Mouse (Mus musculus): ENCODE measurements around the gene Map2. TPM values are rescaled to one million over a fixed set of nuclear protein-coding genes. Genes with fewer than 3 reads are reported as not detected.

The Map2 gene
- polyA plus RNA-seq, 1 experiment from 2014 or later, result 339 TPM

DNA sequence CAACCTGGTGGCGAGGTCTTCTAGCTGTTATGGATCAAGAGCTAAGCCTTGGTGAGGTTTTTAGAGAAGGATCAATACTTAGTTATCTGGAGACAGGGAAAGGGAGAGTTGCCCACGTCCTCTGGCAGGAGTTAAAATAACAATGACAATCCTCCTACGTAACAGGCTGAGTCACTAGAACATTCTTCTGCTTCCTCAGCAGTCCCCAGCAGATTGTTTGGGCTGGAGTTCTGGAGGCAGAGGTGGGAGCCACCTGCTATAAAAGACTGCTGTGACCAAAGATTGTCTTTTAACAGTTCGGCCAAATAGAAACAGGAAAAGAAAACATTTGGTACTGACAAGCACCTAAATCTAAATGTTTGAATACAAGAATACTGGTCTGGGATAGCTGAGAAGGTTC lies 190.5 kb downstream of the Map2 start:
- peaks cover 19% of the 10 kb centered on the region for H3K36me3 ChIP-seq (replicated peaks)
- H3K4me1 ChIP-seq, result peaks cover 5% of the 10 kb centered on the region
- H3K9ac ChIP-seq, result no peak overlapping the region
- H3K4me3 ChIP-seq (replicated peaks), result no peak overlapping the region
- no peak for ATAC-seq (ENCODE audit: low FRiP score)
- no peaks in the 10 kb centered on the region for H3K9me3 ChIP-seq
- 81% methylated on average over 4 of the region's 4 CpGs for WGBS
- no peak overlapping the region for H3K4me2 ChIP-seq
- H3K27me3 ChIP-seq, result no peaks in the 10 kb centered on the region
- no peak overlapping the region for H3K27ac ChIP-seq

DNA sequence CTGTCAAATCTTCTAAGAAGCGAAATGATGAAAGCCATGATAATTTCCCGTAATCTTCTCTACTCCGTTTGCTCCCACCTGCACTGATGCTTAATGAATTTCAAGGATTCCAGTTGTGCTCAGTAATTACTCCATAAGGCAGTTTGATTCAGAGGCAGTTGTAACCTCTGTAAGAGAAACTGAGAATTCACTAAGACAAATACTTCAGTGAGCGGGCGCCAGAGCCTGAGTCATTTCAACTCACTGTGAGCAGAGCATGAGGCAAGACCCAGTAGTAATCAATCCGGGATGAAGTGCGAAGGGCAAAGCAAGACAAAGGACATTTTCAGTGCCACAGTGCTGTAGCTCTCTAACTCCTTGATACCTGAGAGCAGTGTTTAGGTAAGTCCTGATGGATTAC lies 194.4 kb downstream of the Map2 start:
- 79% methylated on average over 7 of the region's 7 CpGs for WGBS
- H3K9ac ChIP-seq, result no peak overlapping the region
- no peak for ATAC-seq (ENCODE audit: low FRiP score)
- H3K36me3 ChIP-seq (replicated peaks), result peaks cover 20% of the 10 kb centered on the region
- no peaks in the 10 kb centered on the region for H3K27me3 ChIP-seq
- H3K4me3 ChIP-seq (replicated peaks), result no peak overlapping the region
- H3K4me1 ChIP-seq, result no peaks in the 10 kb centered on the region; the same call in 1 of the 2 replicates
- H3K4me2 ChIP-seq, result no peak overlapping the region
- H3K9me3 ChIP-seq, result no peaks in the 10 kb centered on the region
- H3K27ac ChIP-seq, result no peak overlapping the region

DNA sequence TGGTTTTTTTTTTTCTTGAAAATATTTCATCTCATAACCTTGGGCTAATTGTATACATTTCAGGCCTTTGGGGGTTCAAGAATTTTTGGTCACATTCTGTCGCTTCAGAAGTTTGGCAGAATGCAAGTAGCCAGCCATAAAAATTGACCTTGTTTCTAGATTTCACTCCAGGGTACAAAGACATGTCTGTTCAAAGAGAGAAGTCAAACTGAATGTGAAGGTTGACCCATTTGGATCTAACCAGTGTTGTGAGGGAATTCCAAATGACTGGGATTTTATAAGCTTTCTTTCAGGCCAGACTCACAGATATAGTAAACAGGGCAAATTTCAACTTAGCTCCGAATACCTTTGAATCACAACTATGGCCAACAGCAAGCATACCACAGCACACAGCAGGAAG lies 196.3 kb downstream of the Map2 start:
- no peak overlapping the region for H3K27ac ChIP-seq
- H3K4me1 ChIP-seq, result no peaks in the 10 kb centered on the region; the same call in 1 of the 2 replicates
- H3K4me2 ChIP-seq, result no peak overlapping the region
- ATAC-seq (ENCODE audit: low FRiP score), result no peak
- 83% methylated on average over 2 of the region's 2 CpGs for WGBS
- no peaks in the 10 kb centered on the region for H3K27me3 ChIP-seq
- no peaks in the 10 kb centered on the region for H3K9me3 ChIP-seq
- no peak overlapping the region for H3K4me3 ChIP-seq (replicated peaks)
- H3K9ac ChIP-seq, result no peak overlapping the region
- H3K36me3 ChIP-seq (replicated peaks), result peaks cover 17% of the 10 kb centered on the region

DNA sequence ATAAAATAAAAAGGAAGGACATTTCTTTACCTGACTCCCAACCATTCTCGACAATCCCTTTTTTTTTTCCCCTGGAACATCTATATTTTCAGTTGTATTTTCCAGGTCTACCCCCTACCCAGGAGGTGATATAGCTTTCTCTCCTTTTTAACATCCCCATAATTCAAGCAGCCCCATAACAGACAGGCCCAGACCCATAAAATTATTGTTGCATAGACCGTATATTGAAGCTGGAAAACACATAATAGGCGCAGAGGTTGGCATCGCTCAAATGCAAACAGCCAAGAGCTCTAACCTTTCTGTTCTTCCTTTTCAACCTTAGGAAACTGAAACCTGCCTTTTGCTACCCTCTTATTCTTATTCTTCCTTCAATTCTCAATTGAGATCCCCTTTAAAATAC lies 211.2 kb downstream of the Map2 start:
- H3K36me3 ChIP-seq (replicated peaks), result peaks cover under 1% of the 10 kb centered on the region; the same call in 1 of the 2 replicates
- WGBS, result 59% methylated on average over 4 of the region's 4 CpGs
- H3K27me3 ChIP-seq, result no peaks in the 10 kb centered on the region
- no peak overlapping the region for H3K9ac ChIP-seq
- ATAC-seq (ENCODE audit: low FRiP score), result peak; percentile 2
- H3K4me3 ChIP-seq (replicated peaks), result no peak overlapping the region; the same call in 1 of the 2 replicates
- peak overlapping the region; percentile 93 for H3K27ac ChIP-seq
- peak overlapping the region; percentile 59 for H3K4me2 ChIP-seq
- peaks cover 31% of the 10 kb centered on the region for H3K4me1 ChIP-seq
- H3K9me3 ChIP-seq, result no peaks in the 10 kb centered on the region

DNA sequence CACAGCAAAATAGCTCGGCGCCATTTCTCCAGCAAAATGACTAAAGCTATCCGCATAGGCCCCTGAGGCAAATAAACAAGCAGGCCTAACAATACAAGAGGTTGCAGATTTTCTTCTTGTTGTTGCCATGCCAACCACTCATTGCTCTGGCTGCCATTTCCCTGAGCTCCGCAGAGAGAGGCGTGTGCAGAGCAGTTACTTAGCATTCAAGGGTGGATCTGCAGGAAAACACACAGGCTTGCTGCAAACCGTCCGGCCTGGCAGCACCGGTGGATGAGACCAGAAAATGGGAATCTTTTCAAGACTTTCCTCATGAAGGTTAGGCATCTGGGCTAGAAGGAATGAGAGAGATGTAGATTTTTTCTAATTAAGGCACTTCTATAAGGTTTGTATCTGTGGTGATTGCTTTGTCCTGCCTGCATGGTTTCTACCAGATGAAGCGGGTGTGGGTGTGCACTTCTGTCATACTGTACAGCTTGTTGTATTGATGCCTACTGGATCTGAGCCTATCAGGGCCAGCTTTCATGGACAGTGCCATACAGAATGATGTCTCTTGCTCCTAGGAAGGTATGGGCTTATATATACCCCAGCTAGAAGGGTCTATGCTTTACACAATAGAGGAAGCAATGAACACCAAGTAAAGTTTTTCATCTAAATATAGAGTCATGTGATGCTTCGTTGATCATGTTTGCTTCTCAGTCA lies 211.8 kb downstream of the Map2 start:
- Histone ChIP-seq H3K9ac (peak overlapping the region; percentile 50), H3K36me3 (replicated peaks) (no peaks in the 10 kb centered on the region), H3K9me3 (no peaks in the 10 kb centered on the region), H3K4me1 (peaks cover 31% of the 10 kb centered on the region), H3K27ac (peak overlapping the region; percentile 93), H3K4me3 (replicated peaks) (peak overlapping the region; percentile 37), H3K27me3 (no peaks in the 10 kb centered on the region), H3K4me2 (peak overlapping the region; percentile 59)
- 13% methylated on average over 10 of the region's 10 CpGs for WGBS
- peak; percentile 95 for ATAC-seq (ENCODE audit: low FRiP score)

DNA sequence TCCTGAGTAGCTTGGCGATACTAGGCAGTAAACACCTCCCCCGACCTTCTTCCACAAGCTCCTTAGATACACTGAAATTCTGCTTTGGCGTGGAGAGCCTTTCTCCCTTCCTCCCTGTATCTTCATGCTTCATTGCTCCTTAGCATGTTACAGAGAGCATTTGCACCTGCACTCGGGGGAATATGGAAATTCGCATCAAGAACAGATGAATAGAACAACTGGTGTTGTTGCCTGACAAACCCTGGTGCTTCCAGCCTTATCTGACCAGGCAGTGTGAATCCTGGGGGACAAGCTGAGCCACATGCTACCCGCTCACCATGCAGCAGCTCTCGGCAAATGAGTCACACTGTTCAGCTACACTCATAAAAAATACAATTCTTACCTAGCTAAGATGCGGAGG lies 213.5 kb downstream of the Map2 start:
- Histone ChIP-seq H3K9ac (peak overlapping the region; percentile 21; the same call in 1 of the 2 replicates), H3K27me3 (no peaks in the 10 kb centered on the region), H3K4me2 (peak overlapping the region; percentile 43), H3K36me3 (replicated peaks) (no peaks in the 10 kb centered on the region), H3K4me3 (replicated peaks) (peak overlapping the region; percentile 18), H3K9me3 (no peaks in the 10 kb centered on the region), H3K27ac (peak overlapping the region; percentile 79), H3K4me1 (peaks cover 31% of the 10 kb centered on the region)
- 34% methylated on average over 8 of the region's 8 CpGs for WGBS
- ATAC-seq (ENCODE audit: low FRiP score), result peak; percentile 34; the same call in 1 of the 2 replicates

DNA sequence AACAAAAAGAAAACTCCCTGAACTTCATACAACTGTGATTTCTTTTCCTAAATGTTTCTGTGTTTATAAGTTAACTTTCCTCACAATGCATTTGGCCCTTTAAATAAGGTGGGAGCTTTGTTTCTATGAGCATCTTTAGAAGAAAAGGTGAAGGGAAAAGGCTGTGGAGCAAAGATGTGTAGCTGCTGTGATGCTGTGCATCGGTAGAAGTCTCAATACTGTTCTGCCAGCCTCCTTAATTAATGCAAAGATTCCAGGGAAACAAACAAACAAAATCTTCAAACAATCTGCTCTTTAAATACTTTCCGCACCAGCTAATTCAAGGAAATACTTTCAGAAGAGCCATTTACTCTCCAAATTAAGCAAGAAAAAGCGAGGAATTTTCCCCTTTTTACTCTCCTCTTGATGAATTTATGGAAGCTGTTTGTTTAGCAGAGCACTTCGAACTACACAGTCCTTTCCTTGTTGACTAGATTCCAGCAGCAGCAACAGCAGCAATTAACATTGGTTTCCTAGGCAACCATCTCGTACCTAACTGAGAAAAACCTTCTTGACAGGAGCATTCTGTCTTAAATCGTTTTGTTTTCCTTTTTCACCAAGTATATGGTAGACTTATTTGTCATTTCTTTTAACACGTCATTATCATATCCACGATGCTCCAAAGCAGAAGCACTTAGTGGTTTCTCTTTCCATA lies 220.0 kb downstream of the Map2 start:
- Histone ChIP-seq H3K4me2 (0 out of 2 replicates have a peak overlapping the region, but pooled peaks have one; percentile 1), H3K4me3 (replicated peaks) (no peak overlapping the region), H3K27me3 (no peaks in the 10 kb centered on the region), H3K9ac (no peak overlapping the region), H3K9me3 (no peaks in the 10 kb centered on the region), H3K4me1 (peaks cover 19% of the 10 kb centered on the region), H3K36me3 (replicated peaks) (0 out of 2 replicates have a peak, but pooled peaks cover 7% of the 10 kb centered on the region), H3K27ac (peak overlapping the region; percentile 27)
- WGBS, result 23% methylated on average over 8 of the region's 8 CpGs
- ATAC-seq (ENCODE audit: low FRiP score), result peak; percentile 59; the same call in 1 of the 2 replicates

DNA sequence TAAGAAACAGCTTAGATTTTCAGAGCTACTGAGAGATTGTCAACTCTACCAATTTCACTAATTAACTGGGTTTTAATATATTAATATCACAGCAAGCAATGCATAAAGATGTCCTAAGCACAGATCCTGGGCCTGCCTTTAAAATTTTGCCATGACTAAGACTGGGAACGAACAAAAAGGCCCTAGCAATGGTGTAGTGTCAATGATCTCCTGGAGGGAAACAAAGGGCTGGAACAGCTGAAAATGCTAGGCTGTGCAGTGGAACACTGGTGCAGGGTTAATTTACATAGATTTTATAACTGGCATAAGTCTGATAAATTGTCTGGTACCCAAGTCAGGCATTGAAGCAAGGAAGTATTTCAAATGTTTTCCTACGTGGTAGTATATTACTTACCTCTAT lies 220.8 kb downstream of the Map2 start:
- H3K27ac ChIP-seq, result peak overlapping the region; percentile 27
- peak; percentile 51; the same call in 1 of the 2 replicates for ATAC-seq (ENCODE audit: low FRiP score)
- H3K9me3 ChIP-seq, result no peaks in the 10 kb centered on the region
- H3K36me3 ChIP-seq (replicated peaks), result peaks cover 7% of the 10 kb centered on the region; the same call in 1 of the 2 replicates
- H3K4me1 ChIP-seq, result peaks cover 19% of the 10 kb centered on the region
- no peak overlapping the region for H3K9ac ChIP-seq
- H3K4me2 ChIP-seq, result no peak overlapping the region
- H3K4me3 ChIP-seq (replicated peaks), result no peak overlapping the region
- H3K27me3 ChIP-seq, result no peaks in the 10 kb centered on the region
- WGBS, result 54% methylated on average over 2 of the region's 2 CpGs

DNA sequence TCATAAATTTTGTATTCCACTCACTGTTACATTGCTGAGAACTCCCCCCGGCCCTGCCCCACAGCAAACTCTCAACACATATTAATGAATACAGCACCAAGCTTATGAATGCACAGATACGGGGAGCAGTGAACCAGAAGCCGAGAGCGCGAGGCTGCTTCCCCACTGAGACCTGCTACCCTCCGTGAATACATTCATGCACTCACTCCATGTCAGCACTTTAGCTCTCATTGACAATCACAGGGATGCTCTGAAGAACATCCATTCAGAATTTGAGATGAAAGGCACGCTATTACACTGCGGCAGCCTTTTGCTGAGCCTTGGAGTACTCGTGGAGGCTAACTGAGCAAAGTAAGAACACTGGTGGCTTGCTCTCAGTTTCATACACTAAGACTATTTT lies 226.8 kb downstream of the Map2 start:
- Histone ChIP-seq H3K27ac (no peak overlapping the region), H3K9ac (no peak overlapping the region), H3K27me3 (no peaks in the 10 kb centered on the region), H3K4me1 (peaks cover 14% of the 10 kb centered on the region), H3K9me3 (no peaks in the 10 kb centered on the region), H3K4me2 (no peak overlapping the region), H3K36me3 (replicated peaks) (peaks cover 36% of the 10 kb centered on the region), H3K4me3 (replicated peaks) (no peak overlapping the region)
- WGBS, result 19% methylated on average over 9 of the region's 9 CpGs
- peak; percentile 77 for ATAC-seq (ENCODE audit: low FRiP score)

DNA sequence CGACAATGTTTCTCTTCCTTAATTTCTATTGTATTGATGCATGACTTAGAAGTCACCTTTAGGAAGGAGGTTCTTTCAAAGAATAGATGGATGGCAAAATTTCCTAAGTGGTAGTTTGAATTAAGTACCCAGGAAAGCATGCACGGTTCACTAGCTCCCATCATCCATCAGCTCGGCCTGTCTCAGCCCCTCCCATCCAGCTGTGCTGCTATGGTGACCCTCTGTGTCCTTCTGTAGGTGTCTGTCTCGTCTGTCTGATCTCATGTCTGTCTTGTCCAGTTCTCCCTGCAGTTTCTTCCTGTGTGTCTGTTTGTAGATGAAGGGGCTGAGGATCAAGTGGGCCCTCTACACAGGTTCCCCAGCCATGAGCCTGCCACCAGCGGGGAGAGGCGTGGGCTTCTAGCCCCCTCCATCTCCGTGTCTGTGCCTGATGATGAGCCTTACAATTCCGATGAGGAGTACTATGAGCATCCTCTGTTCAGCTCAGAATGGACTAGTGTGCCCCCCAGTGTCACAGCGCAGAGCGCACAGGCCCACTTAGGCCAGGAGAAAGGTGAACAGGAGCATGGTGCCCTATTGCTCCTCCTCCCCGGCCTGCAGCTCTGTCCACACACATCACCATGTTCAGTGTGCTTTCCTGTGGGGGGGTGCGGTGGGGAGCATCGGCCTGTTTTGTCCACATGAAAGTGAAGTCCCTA lies 232.3 kb downstream of the Map2 start:
- Histone ChIP-seq H3K27ac (peak overlapping the region; percentile 31; the same call in 1 of the 2 replicates), H3K27me3 (no peaks in the 10 kb centered on the region), H3K36me3 (replicated peaks) (peaks cover 54% of the 10 kb centered on the region), H3K4me1 (0 out of 2 replicates have a peak, but pooled peaks cover 6% of the 10 kb centered on the region), H3K4me2 (no peak overlapping the region), H3K9me3 (no peaks in the 10 kb centered on the region), H3K4me3 (replicated peaks) (no peak overlapping the region), H3K9ac (no peak overlapping the region)
- peak; percentile 49; the same call in 1 of the 2 replicates for ATAC-seq (ENCODE audit: low FRiP score)
- 70% methylated on average over 13 of the region's 13 CpGs for WGBS

DNA sequence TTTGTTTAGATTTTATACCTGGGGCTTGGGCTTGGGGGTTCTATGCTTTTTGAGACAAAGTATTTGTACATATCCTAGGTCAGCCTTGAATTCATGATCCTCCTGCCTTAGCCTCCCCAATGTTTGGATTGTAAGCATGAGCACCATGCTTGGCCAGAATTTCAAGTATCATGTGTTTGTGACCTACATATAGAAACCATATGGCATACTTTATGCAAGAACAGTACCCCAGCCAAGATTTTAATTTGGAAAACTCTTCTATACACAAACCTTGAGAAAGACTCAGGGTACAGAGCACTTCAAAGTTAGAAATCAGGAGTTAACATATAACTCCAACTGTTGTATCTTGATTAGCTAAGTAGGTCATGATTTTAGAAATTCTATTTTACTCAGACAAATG lies 243.3 kb downstream of the Map2 start:
- no peaks in the 10 kb centered on the region for H3K9me3 ChIP-seq
- H3K27me3 ChIP-seq, result no peaks in the 10 kb centered on the region
- peaks cover 47% of the 10 kb centered on the region for H3K36me3 ChIP-seq (replicated peaks)
- no peak overlapping the region for H3K9ac ChIP-seq
- no peak overlapping the region for H3K4me2 ChIP-seq
- ATAC-seq (ENCODE audit: low FRiP score), result no peak
- no peak overlapping the region for H3K4me3 ChIP-seq (replicated peaks)
- H3K4me1 ChIP-seq, result no peaks in the 10 kb centered on the region
- no peak overlapping the region for H3K27ac ChIP-seq

DNA sequence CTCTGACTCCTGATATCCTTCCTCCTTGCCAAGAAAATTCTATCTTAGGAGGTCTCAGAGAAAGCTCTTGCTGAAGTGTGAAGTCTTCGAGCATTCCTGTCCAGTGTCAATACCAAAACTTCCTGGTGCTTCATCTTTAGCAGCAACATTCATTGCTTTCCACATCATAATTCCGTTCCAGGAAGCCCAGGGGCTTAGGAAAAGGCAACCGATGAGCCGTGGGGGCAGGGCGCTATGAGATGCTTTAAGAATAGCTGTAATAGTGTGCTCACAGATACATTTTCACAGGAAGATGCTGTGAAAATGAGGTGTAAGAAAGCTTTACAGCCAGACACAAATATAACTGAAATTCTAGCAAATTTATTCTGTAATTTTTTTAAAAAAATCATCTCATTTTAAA lies 251.0 kb downstream of the Map2 start:
- Histone ChIP-seq H3K4me1 (no peaks in the 10 kb centered on the region), H3K4me3 (replicated peaks) (no peak overlapping the region), H3K36me3 (replicated peaks) (peaks cover 59% of the 10 kb centered on the region), H3K27ac (no peak overlapping the region), H3K4me2 (no peak overlapping the region), H3K9ac (no peak overlapping the region), H3K27me3 (no peaks in the 10 kb centered on the region), H3K9me3 (no peaks in the 10 kb centered on the region)
- 88% methylated on average over 5 of the region's 5 CpGs for WGBS
- ATAC-seq (ENCODE audit: low FRiP score), result no peak
